Mouse (Mus musculus) liver, embryonic 14.5 days (tissue): Measurements from ENCODE around the gene Rag2. TPM values are rescaled to one million over a fixed set of nuclear protein-coding genes. Genes with fewer than 3 reads are reported as not detected.

ENCODE experiments used
- ATAC-seq: fragments of 200-750 bp; cut with Nextera tagmentation; 2 replicates; pipeline ENCODE4 v1.8.0; 2017; ENCODE audit warnings: moderate number of reproducible peaks, mild to moderate bottlenecking, moderate library complexity; ENCODE audit not compliant: insufficient read depth
- DNase-seq, 3 experiments: peaks; one replicate each; pipeline ENCODE4 v3.0.0-alpha.2; 2012 to 2013; ENCODE audit warnings: low read depth in 3 of 3, low spot score in 3 of 3
- H3K27ac ChIP-seq: fragments of 300-500 bp; sonication (generic); 2 replicates; pipeline ENCODE4 v1.5.1; 2014; ENCODE audit warnings: moderate library complexity, mild to moderate bottlenecking, control low read depth, inconsistent platforms
- H3K27me3 ChIP-seq: fragments of 300-500 bp; sonication (generic); 2 replicates; pipeline ENCODE4 v1.6.1; 2014; ENCODE audit warnings: mild to moderate bottlenecking, low read length, moderate library complexity; ENCODE audit not compliant: control insufficient read depth, insufficient read depth
- H3K36me3 ChIP-seq: fragments of 300-500 bp; sonication (generic); replicated peaks from 2 replicates; pipeline ENCODE4 v1.6.1; 2014; ENCODE audit warnings: low read depth; ENCODE audit not compliant: control insufficient read depth, insufficient read depth
- H3K4me1 ChIP-seq, 2 experiments: fragments of 200-500 bp in 1 of 2; fragments of 300-500 bp in 1 of 2; sonication (generic) in 1 of 2; replicated peaks; 2 replicates each; pipeline ENCODE4 v1.6.1; 2012 to 2014; ENCODE audit warnings: antibody characterized with exemption in 1 of 2, inconsistent platforms in 1 of 2, low read length in 1 of 2; ENCODE audit not compliant: control insufficient read depth in 2 of 2, insufficient read depth in 2 of 2
- H3K4me2 ChIP-seq: fragments of 300-500 bp; sonication (generic); 2 replicates; pipeline ENCODE4 v1.6.1; 2014; ENCODE audit warnings: low read depth, mild to moderate bottlenecking, control low read depth, moderate library complexity
- H3K4me3 ChIP-seq, 2 experiments: fragments of 200-500 bp in 1 of 2; fragments of 300-500 bp in 1 of 2; sonication (generic) in 1 of 2; 2 replicates each; pipeline ENCODE4 v1.5.1; 2012 to 2014; ENCODE audit warnings: low read depth in 2 of 2, low read length in 2 of 2, mild to moderate bottlenecking in 2 of 2, control low read depth in 1 of 2, inconsistent platforms in 1 of 2, moderate library complexity in 1 of 2; ENCODE audit not compliant: insufficient read depth in 1 of 2
- H3K9ac ChIP-seq: fragments of 300-500 bp; sonication (generic); replicated peaks from 2 replicates; pipeline ENCODE4 v1.6.1; 2014; ENCODE audit warnings: mild to moderate bottlenecking, control low read depth, moderate library complexity
- H3K9me3 ChIP-seq: fragments of 300-500 bp; sonication (generic); 2 replicates; pipeline ENCODE4 v1.6.1; 2016; ENCODE audit warnings: low read length, mixed read lengths; ENCODE audit not compliant: control insufficient read depth
- CTCF ChIP-seq: IDR thresholded peaks from 2 replicates; pipeline ENCODE4 v1.5.1; 2016; ENCODE audit warnings: antibody characterized with exemption, low read depth, control low read depth
- EP300 ChIP-seq: IDR thresholded peaks from 2 replicates; pipeline ENCODE4 v1.6.1; 2016; ENCODE audit warnings: antibody characterized with exemption, low read depth
- WGBS: fragments of 180-500 bp; shearing (Covaris S2); extraction: QIAGEN DNeasy Blood & Tissue Kit; methylation state at CpG from one replicate; pipeline ENCODE4 v1.1.7; 2014; ENCODE audit not compliant: insufficient replicate concordance; 5-methylcytosine and 5-hydroxymethylcytosine counted together
- polyA plus RNA-seq, 2 experiments: library from polyadenylated mRNA; depleted of rRNA in 1 of 2; stranded (reverse) in 1 of 2; unstranded in 1 of 2; fragments of >200 nt; fragmentation: Nextera tagmentation in 1 of 2; extraction: Ambion mirVana in 1 of 2; gene quantifications; 2 replicates each; pipeline versions ENCODE4 v1.2.1 to v1.2.3; 2012 to 2014

Gene Rag2
- polyA plus RNA-seq, 2 experiments = 0.11 to 0.20 TPM

DNA sequence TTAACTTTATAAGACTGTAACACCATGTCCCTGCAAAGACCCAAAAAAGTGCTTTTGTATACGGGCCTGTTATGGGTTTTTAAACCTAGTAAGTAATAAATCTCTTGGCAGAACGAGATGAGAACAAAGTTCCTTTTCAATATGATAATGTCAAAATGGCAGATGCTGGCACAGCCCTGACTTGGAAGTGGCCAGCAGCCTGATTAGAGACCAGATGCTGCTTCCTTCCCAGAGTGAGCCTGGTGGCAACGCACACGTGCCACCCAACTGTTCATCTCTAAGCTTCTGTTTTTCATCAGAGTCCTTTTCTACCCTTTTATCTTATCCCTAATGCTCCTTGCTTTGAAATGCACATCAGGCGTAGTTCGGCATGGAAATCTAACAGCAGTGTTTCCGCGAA lies 33.2 kb upstream of the Rag2 start:
- WGBS = 66% methylated on average over 8 of the region's 8 CpGs
- H3K4me1 ChIP-seq = no peaks in the 10 kb centered on the region
- TF ChIP-seq EP300 (no peak), CTCF (no peak)
- DNase-seq = no peak
- H3K9me3 ChIP-seq = no peaks in the 10 kb centered on the region
- H3K9ac ChIP-seq = no peak overlapping the region
- H3K36me3 ChIP-seq = no peaks in the 10 kb centered on the region
- H3K27ac ChIP-seq = no peak overlapping the region
- no peak overlapping the region for H3K4me3 ChIP-seq
- ATAC-seq = no peak
- H3K27me3 ChIP-seq = no peaks in the 10 kb centered on the region
- H3K4me2 ChIP-seq = no peak overlapping the region

DNA sequence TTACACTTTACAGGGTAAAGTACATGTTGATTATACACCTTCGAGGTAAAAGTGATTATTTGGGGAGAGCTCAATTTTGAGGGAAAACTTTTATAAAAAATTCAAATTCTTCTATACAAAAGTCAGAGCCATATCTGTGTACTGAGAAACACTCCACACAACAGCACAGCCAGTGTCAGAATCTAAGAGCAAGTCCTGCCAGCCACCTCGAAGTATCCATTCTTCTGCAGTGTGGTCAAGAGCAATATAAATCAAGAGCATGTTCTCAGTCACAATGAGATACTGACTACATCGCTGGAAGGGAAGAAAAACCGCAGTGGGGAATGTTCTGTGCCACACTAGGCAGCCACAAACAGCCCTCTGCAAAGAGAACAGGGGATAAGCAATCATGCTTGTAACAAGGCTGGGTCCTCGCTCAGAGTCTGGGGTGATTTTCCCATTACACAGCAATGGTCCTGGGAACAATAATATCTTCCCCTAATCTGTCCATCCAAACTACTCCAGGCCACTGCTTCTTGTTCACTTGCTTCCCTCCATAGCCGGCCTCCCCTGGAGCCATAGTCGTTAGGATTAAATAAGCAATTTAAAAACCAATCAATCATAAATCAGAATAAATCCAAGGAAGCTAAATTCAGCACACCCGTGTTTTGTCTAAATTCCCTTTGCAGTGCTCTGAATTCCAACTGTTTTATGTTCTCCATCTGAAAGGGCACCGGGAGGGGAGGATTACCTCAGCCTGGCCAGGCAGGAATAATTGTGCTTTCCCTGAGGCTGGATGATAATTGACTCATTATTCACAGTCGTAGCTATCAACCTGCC lies 32.3 kb upstream of the Rag2 start:
- ATAC-seq = no peak
- H3K27ac ChIP-seq = no peak overlapping the region
- H3K9ac ChIP-seq = no peak overlapping the region
- no peaks in the 10 kb centered on the region for H3K27me3 ChIP-seq
- no peak for DNase-seq
- H3K9me3 ChIP-seq = no peaks in the 10 kb centered on the region
- 52% methylated on average over 10 of the region's 10 CpGs for WGBS
- no peak overlapping the region for H3K4me3 ChIP-seq
- TF ChIP-seq EP300 = no peak
- no peak for TF ChIP-seq CTCF
- no peaks in the 10 kb centered on the region for H3K4me1 ChIP-seq
- H3K4me2 ChIP-seq = no peak overlapping the region
- no peaks in the 10 kb centered on the region for H3K36me3 ChIP-seq

DNA sequence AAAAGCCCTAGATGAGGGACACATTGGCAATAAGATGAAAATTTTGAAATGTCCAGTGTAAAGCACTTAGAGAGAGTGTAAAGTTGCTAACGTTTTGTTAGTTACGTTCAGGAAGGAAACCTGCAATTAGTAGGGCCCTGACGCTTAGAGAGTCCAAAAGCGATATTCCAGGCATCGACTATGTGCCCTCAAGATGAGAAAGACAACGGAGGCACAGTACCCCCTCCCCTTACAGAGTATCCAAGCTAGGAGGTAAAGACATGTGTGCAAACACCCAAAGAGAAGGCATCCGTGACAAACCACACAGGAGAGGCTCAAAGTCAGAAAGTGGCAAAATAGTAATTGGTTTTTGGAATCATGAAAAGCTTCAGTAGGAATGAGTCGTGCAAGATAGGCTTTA lies 31.6 kb upstream of the Rag2 start:
- H3K9me3 ChIP-seq = no peaks in the 10 kb centered on the region
- TF ChIP-seq CTCF (no peak), EP300 (no peak)
- 68% methylated on average over 8 of the region's 8 CpGs for WGBS

DNA sequence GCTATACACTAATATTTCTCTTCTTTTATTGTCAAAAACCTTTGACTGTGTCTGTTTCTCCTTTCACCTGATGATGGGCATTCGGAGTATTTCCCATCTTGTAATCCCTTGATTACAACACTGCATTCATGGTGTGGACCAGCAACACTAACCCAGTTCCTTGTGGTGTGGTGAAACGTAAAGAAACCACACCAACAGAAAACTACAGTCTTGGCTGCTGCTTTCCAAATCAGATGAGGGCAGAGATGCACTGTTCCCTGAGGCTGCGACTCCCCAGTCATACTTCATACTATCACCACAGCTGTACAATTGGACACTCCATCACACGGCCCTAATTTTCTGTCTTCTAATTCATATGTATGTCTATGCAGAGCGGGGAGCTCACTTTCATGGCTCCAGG lies 29.8 kb upstream of the Rag2 start:
- TF ChIP-seq EP300 (no peak), CTCF (no peak)
- DNase-seq (no peak), ATAC-seq (no peak)
- Histone ChIP-seq H3K36me3 (no peaks in the 10 kb centered on the region), H3K27ac (no peak overlapping the region), H3K27me3 (no peaks in the 10 kb centered on the region), H3K4me1 (no peaks in the 10 kb centered on the region), H3K9me3 (no peaks in the 10 kb centered on the region), H3K4me3 (no peak overlapping the region), H3K9ac (no peak overlapping the region), H3K4me2 (no peak overlapping the region)
- 59% methylated on average over 5 of the region's 5 CpGs for WGBS

More for the DNA sequence above, 31.6 kb upstream of the Rag2 start:
- no peaks in the 10 kb centered on the region for H3K27me3 ChIP-seq
- H3K4me3 ChIP-seq = no peak overlapping the region
- no peak overlapping the region for H3K27ac ChIP-seq
- ATAC-seq (no peak), DNase-seq (no peak)
- no peak overlapping the region for H3K9ac ChIP-seq
- H3K4me2 ChIP-seq = no peak overlapping the region
- H3K36me3 ChIP-seq = no peaks in the 10 kb centered on the region
- H3K4me1 ChIP-seq = no peaks in the 10 kb centered on the region

DNA sequence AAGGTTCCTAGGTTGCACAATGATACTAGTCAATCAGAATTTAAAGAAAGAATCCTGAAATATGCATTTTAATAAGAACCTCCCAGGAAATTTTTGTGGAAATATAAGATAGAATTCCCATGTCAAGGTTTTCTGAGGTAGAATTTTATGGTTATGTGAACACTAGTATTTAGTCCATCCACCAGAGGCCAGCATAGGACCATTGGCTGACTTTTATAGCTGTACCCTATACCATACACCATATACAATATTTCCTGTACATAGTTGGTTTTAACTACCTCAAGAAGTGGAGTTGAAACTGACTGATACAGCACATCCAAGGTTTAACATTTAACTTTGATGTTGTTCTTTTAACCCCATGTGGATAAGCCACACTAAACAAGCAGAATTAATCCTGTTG lies 27.3 kb upstream of the Rag2 start:
- H3K27me3 ChIP-seq = no peaks in the 10 kb centered on the region
- no peaks in the 10 kb centered on the region for H3K9me3 ChIP-seq
- no peak for ATAC-seq

More for the DNA sequence above, 27.3 kb upstream of the Rag2 start:
- H3K4me2 ChIP-seq = no peak overlapping the region
- no peak overlapping the region for H3K4me3 ChIP-seq
- TF ChIP-seq CTCF = no peak; the same call in 1 of the 2 replicates
- H3K36me3 ChIP-seq = no peaks in the 10 kb centered on the region
- H3K9ac ChIP-seq = no peak overlapping the region
- H3K27ac ChIP-seq = no peak overlapping the region
- H3K4me1 ChIP-seq = no peaks in the 10 kb centered on the region
- DNase-seq = no peak
